Mouse (Mus musculus) frontal cortex, postnatal 10 days (tissue): Measurements from ENCODE around the gene Lmo1.
"Not testable (repeated sequence)": the region's sequence is repeated elsewhere in the genome, so short reads cannot be mapped to it uniquely, and the experiment has no call there.

Experiments used
- DNase-seq, 2 experiments: peaks; one replicate each; pipeline ENCODE4 v3.0.0; 2022; ENCODE audit warnings: low spot score in 2 of 2, mixed read lengths in 1 of 2

Lmo1 gene

DNA sequence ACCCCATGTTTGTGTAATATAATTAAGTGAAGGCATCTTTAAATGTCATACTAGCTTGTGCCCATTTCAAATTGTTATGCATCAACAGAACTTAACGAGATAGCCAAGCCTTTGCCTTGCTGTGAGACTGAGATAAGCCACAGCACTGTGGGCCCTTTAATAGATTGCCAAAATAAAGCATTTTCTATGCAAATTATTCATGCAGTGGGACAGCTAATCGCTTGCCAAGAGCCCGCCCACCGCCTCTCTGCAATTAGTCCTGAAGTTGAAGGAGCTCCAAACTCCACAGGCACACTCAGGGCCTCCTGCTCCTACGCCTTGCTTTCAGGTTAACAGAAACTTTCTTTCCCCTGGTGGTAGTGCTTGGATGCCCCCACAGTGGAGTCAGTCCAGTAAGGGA, 64.0 kb downstream of the Lmo1 start:
- peak; percentile 33 to 38 for DNase-seq

DNA sequence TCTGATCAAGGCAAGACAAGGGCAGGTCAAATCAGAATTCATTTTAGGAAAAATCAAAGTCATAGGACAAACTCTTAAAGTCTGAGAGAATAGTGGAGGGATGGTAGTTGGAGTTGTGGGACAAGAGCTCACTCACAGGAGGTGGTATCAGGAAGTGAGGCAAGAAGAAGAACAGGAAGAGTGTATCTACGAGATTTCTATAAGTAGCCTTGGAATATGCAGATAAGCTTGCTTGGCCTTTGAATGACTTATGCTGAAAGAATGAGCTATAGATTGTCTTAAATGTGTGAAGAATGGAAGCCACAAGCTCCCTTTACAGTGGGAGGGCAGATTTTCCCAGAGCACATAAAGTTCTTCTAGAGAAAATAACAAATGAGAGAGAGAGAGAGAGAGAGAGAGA, 70.1 kb downstream of the Lmo1 start:
- no peak for DNase-seq

DNA sequence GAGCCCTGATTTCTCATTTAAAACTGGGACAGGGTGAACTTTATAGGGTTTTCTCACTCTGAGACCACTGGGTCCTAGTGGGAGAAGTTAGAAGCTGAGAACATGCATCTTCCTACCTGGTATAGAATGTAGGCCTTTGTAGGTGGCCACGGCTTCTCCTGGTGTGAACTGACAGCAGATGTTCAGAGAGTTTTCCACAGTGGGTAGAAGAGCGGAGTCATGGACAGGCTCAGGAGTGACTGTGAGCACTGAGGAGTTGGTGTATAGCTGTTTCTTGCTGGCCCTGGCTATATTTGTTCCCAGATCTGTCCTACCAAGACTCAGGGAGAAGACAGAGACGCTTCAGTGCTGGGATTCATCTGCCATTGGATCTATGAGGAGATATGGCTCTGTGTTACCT, 73.8 kb downstream of the Lmo1 start:
- DNase-seq, result no peak

DNA sequence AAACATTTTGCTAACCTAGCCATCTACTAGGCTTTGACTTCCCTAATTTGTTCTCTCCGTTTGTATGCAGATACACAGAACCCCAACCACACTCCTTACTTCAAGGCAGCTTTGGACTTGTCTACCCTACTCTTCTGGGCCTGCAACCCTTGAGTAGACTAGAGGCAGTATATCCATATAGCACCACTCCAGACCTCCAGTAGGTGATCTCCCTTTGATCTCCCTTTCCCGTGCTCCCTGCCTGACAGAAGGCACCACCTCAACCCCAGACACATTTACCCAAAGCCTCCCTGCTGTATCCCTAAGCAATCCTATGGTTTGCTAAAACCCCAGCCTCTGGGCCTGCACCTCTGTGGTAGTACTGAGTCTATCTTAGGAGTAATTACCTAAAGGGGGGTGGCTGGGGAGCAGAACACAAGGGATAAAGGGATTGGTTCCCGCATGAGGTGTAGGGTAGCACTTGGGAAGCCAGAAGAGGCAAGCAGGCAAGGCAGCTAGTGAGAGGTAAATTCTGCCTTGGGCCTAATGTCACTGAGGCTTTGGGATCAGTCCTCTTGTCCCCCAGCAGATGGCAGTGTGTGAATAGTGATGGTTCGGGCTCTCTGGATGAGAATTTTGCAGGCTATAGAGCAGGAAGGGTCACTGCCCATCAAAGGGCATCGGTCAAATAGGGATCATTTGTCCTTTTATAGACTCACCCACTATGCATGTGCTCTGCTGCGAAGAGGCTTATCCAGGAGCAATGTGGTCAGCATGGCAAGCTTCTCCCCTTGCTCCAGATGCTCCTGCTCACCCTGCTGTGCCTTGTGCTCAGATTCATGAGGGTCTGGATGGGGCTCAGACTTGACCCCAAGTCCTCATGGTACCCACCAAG, 76.6 kb downstream of the Lmo1 start:
- peak in 1 of 2 experiments; percentile 36 for DNase-seq

DNA sequence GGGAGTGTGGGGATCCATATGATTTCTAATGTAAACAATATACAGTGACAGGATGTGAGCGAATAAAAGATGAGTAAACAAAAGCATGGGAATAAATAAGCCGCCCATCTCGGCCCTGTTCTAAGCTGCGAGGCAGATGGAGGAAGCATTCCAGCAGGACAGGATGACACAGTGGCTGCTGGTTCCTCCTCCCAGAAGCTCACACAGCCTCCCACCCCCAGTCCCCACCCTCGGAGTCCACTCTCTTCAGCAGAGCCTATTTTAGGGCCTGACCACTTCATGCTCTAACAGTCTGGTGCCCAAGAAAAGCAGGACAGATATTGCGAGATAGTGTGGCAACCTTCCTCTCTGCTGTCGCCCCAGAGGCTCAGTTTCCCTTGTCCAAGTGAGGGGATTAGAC, 77.8 kb downstream of the Lmo1 start:
- no peak for DNase-seq

DNA sequence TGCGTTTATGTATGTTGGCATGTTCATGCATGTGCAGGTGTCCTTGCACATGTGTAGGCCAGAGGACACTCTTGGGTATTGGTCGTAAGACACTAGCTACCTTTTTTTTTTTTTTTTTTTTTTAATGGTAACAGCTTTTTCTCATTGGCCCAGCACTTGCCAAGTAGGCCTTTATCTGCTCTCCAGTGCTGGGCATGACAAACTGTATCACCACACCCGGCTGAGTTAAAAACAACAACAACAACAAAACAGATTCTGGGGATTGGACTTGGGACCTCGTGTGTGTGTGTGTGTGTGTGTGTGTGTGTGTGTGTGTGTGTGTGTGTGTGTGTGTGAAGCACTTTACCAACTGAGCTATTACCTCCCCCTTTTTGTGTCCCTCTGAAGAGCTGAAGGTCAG, 78.4 kb downstream of the Lmo1 start:
- no peak for DNase-seq

DNA sequence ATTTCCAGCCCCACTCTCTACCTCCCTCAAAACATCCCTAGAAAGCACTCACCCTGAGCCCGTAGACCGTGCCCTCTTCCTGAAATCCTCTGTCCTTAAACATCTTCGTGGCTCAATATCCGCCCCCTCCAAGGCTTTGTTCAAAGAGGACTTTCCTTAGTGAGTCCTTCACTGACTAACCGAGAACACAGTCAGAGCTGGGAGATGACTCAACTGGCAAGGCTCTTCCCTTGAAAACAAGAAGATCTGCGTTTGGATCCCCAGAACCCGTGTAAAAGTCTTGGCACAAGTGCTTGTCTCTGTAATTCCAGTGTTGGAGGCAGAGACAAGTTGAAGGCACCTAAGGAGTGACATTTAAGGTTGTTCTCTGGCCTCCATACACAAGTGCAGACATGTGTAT, 80.7 kb downstream of the Lmo1 start:
- no peak for DNase-seq

DNA sequence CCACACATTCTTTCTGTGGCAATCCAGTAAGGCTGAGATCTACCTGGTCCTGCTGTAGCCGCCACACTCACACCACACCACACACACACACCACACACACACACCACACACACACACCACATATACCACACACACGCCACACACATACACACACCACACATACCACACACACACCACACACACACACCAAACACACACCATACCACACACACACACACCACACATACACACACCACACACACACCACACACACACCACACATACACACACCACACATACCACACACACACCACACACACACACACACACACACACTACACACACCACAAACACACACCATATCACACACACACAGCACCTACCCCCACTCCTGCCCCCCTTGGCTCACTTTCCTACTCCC, 83.7 kb downstream of the Lmo1 start:
- DNase-seq, result not testable (repeated sequence)
